Mouse (Mus musculus) layer of hippocampus, adult 9-11 months (tissue): ENCODE data around the gene Rad51c.

Source experiments
- DNase-seq: peaks from one replicate; pipeline ENCODE4 v3.0.0; 2022

Gene Rad51c

DNA sequence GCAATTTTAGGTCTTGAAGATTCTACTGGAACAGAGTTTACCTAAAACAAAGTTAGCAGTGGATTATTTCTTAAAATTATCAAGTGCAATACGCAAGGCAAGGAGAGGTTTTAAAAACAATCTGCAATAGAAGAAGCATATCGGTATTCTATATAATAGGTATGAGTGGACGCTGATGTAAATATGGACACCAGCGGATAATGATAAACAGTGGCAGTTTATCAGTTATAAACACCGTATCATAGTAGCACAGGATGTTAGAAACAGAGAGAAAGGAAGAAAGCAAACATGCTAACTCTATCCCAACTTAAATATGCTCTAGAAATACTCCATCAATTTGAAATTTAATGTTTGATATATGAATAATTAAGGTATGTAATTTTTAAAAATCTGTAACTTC is 39.6 kb downstream of the Rad51c start:
- DNase-seq = no peak

DNA sequence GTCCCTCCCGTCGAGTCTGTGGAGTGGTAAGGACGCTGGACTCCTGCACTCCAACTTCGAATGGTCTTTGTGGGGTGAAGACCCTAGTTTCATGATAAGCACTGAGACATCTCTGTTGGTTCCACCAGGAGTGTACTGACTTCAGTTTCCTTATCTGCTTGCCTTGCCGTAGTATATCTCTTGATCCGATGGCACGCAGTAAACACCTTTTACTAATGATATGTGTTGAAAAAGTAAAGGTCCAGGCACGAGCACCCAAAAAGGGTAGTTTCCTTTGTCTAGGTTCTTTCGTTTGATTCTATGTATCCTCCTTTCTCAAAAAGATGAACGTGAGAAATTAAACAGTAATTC is 45.5 kb downstream of the Rad51c start:
- DNase-seq = no peak

DNA sequence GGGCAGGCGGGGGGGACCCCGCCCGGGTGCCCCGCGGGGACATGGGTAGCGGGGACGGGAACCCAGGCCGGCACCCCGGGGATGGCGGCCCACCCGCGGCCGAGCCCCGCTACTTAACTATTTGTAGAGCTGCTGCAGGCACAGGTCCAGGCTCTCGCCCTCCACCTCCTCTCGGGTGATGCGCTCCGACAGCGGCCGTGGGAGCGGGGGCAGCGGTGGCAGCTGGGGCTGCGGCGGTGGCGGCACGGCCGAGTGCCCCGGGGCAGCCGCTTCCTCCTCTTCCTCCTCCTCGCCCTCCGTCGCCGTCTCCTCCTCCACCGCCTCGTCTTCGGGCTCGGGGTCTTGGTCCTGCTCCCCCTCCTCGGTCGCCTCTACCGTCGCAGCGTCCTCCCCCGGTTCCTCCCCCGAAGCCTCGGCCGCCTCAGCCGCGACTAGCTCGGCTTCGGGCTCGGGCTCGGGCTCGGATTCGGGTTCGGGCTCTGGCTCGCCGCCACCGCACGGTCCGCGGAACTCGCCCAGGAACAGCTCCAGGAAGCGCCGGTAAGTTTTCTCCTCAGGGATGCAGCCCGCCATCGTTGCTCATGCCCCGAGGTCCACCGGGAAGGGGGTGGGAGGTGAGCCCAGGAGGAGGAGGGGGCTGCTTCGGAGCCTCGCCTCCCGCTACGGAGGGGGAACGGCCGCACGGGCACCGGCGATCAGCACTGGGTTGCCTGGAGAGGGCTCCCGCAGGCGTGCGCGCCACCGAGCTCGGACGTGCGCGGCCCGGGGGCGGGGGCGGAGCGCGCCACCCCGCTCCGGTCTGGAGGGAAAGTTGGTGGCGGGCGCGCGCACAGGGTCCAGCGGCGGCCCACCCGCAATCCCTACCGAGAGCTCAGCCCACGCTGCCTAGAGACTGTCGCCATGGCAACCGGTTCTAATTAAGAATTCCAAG is 46.2 kb downstream of the Rad51c start, which contains the start of gene Ppm1e:
Gene Ppm1e (minus strand): TSS at position 693 of the 931 bp plus-strand sequence.
- peak; percentile 86 for DNase-seq

DNA sequence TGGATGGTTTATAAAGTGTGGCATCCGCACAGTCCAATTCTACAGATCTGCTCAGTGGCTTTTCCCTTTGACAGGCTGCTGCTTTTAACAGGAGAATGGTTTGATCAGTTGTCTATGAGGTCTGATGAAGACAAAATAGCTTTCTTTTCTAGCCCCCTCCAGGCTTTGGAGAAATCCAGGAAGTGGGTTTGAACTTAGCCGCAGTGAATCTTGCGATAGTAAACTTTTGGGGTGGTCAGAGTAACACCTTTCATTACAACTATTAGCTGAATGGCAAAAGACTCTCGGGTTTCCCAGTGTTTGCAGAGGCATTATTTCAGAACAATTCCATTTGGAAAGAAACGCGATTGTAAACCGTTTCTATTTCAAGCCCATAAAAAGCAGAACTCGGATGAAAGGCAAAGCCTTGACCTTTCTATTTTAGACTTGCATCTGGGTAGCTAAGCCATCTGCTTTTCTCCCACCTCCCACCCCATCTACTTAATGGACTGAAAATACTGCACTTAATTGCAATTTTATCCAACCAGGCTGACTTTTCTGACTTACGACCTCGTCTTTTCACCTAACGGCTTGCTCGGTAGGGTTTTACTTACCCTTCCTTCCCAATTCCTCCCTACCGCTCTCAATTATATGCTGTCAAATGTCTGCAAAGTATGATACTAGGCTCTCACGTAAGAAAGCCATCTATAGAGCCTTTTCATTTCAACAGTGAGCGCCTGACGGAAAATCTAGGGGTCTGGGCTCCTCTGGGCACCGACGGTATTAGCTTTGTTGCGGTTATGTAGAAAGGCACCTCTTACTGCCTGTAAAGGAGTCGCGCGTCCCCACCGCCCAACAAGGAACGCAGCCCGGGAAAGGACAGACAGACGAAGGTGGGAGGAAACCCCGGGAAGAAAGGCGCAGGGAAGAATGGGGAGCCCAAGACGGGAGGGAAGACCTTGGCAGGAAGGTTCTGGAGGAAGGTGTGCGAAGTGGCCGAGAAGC is 47.1 kb downstream of the Rad51c start:
- DNase-seq = no peak

DNA sequence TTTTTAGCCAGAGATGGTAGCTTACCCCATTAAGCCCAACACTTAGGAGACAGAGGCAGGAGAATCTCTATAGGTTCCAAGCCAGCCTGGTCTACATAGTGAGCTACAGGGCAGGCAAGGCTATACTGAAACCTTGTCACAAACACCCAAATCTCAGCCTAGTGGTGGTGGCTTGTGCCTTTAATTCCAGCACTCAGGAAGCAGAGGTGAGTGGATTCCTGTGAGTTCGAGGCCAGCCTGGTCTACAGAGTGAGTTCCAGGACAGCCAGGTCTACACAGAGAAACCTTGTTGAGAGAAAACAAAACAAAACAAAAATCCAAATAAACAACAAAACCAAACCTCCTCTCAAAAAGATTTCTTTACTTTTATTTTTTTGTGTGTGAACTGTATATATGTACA is 49.9 kb downstream of the Rad51c start:
- DNase-seq = no peak

DNA sequence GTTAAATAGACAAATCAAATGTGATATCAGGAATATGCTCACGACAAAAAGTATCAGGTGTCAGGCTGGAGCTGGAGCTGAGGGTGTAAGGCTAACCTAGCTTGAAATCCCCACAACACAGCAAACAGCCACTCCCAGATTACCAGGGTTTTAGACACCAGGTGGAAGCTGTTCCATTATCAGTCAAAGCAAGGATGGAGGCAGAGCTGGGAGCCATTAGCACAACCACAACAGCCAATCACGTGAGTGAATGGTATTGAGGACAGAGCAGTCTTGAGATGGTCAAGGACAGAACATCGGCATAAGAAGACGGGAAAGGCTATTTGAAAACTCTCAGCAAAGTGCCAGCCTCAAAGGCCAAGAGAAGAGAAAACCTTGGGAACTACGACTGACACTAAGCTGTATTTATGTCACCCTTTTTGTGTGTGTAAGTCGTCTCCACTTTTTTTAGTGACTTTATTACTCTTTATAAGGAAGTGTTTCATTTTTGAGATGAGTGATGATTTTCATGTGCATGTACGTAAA is 51.0 kb downstream of the Rad51c start:
- DNase-seq = no peak
